Mouse (Mus musculus): ENCODE results near the gene Ptprj. TPM values are rescaled to one million over a fixed set of nuclear protein-coding genes. Genes with fewer than 3 reads are reported as not detected.

Ptprj gene
- polyA plus RNA-seq, 1 experiment from 2014 or later, result 5.8 TPM

DNA sequence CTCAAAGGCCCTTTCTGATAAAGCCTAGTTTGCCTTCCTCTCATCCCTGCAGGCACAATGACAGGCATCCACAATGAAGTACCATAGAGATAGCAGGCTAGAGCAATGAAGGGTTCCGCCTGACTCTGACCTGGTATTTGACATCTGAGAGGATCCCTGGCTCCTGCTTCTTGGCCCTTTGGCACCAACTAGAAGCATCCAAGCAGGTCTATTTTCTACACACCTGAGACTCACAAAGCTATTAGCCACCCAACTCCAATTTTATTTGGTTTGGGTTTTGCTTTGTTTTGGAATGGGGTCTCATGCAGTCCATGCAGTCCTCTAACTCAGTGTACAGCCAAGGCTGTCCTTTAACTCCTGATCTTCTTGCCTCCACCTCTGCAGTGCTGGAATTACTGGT, 7.7 kb upstream of the Ptprj start:
- 100% methylated on average over 1 of the region's 1 CpGs for WGBS
- Histone ChIP-seq H3K4me1 (no peaks in the 10 kb centered on the region), H3K9ac (replicated peaks) (no peak overlapping the region), H3K27ac (replicated peaks) (no peak overlapping the region), H3K27me3 (replicated peaks) (no peaks in the 10 kb centered on the region), H3K36me3 (no peaks in the 10 kb centered on the region), H3K9me3 (replicated peaks) (peaks cover under 1% of the 10 kb centered on the region; the same call in 1 of the 2 replicates), H3K4me2 (no peak overlapping the region), H3K4me3 (replicated peaks) (no peak overlapping the region)
- ATAC-seq (ENCODE audit: low FRiP score), result no peak

- no peak overlapping the region for H3K4me2 ChIP-seq
- H3K9me3 ChIP-seq (replicated peaks), result no peaks in the 10 kb centered on the region
- H3K27me3 ChIP-seq (replicated peaks), result no peaks in the 10 kb centered on the region
- no peak overlapping the region for H3K27ac ChIP-seq (replicated peaks)
- H3K9ac ChIP-seq (replicated peaks), result no peak overlapping the region
- H3K4me1 ChIP-seq, result peaks cover 8% of the 10 kb centered on the region
- H3K4me3 ChIP-seq (replicated peaks), result no peak overlapping the region
- 62% methylated on average over 4 of the region's 4 CpGs for WGBS
- no peaks in the 10 kb centered on the region for H3K36me3 ChIP-seq
- no peak for ATAC-seq (ENCODE audit: low FRiP score)
Measured at GRCm38 (mm10) chr2:90584506-90584905, 4.1 kb upstream of the Ptprj start.

DNA sequence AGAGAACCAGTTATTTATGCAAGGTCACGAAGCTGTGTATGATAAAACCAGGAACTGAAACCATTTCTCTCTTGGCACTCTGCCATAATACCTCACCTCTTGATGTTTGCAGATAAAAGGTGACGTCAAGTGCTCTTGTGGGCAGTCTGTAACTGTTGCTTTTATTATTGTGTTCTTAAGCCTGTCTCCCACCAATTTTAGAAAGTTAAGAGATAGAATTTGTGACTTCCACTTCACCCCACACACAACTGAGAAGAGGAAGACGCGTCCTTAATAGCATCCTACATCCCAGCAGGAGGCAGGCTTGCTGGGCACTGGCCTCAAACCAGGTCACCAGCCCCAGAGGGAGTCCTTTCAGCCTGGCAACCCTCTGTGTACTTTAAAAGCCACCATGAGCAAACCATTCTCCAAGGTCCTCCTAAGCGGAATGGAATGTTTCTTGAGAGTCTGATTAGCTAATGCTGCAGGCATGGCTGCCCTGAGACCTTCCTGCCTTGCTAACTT, 3.2 kb upstream of the Ptprj start:
- H3K27ac ChIP-seq (replicated peaks), result no peak overlapping the region
- no peaks in the 10 kb centered on the region for H3K36me3 ChIP-seq
- 42% methylated on average over 5 of the region's 5 CpGs for WGBS
- H3K4me1 ChIP-seq, result peaks cover 12% of the 10 kb centered on the region
- ATAC-seq (ENCODE audit: low FRiP score), result no peak
- no peak overlapping the region for H3K4me2 ChIP-seq
- H3K9ac ChIP-seq (replicated peaks), result no peak overlapping the region
- H3K4me3 ChIP-seq (replicated peaks), result no peak overlapping the region
- H3K9me3 ChIP-seq (replicated peaks), result no peaks in the 10 kb centered on the region
- no peaks in the 10 kb centered on the region for H3K27me3 ChIP-seq (replicated peaks)

GRCm38 (mm10) chr2:90582814-90583213, 2.4 kb upstream of the Ptprj start:
- Histone ChIP-seq H3K27me3 (replicated peaks) (no peaks in the 10 kb centered on the region), H3K4me3 (replicated peaks) (no peak overlapping the region), H3K9ac (replicated peaks) (no peak overlapping the region), H3K4me2 (no peak overlapping the region), H3K9me3 (replicated peaks) (no peaks in the 10 kb centered on the region), H3K36me3 (no peaks in the 10 kb centered on the region), H3K4me1 (peaks cover 18% of the 10 kb centered on the region), H3K27ac (replicated peaks) (no peak overlapping the region)
- 71% methylated on average over 2 of the region's 2 CpGs for WGBS
- ATAC-seq (ENCODE audit: low FRiP score), result no peak

DNA sequence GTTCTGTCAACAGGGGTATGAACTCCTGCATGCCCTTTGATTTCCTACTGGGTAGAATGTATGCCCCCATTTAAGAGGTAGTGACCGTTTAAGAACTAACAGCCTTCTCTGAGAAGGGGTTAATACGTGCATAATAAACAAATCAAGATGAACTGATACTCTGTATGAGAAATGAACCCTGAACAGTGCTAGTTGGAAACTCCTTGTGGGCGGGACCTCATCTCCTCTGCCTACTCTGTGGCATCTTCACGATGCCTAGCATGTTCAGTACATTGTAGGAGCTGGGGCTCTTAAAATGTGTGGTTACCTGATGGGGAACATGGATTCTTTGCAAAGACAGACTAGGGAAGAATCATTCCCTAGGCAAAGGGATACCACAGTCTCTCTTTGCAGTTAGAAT, 1.9 kb upstream of the Ptprj start:
- H3K9ac ChIP-seq (replicated peaks), result no peak overlapping the region

DNA sequence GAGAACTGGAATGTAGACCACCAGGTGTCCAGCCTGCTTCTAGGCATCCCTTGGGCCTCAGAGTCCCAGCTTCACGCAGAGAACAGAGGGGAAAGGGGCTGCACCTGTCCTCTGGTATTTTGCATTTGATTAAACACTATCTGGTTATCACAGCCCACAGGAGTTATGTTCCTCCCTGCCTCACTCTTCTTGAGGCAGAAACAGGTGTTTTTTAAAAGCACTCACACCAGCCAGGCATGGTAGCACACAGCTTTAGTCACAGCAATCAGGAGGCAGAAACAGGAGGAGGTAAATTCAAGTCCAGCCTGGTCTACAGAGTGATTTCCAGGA, 1.3 kb upstream of the Ptprj start:
- Histone ChIP-seq H3K36me3 (no peaks in the 10 kb centered on the region), H3K9me3 (replicated peaks) (no peaks in the 10 kb centered on the region), H3K4me2 (no peak overlapping the region), H3K27ac (replicated peaks) (no peak overlapping the region), H3K9ac (replicated peaks) (no peak overlapping the region), H3K27me3 (replicated peaks) (no peaks in the 10 kb centered on the region), H3K4me3 (replicated peaks) (no peak overlapping the region), H3K4me1 (peaks cover 22% of the 10 kb centered on the region)
- no peak for ATAC-seq (ENCODE audit: low FRiP score)
- 64% methylated on average over 1 of the region's 1 CpGs for WGBS

More for the DNA sequence above, 1.9 kb upstream of the Ptprj start:
- ATAC-seq (ENCODE audit: low FRiP score), result no peak
- Histone ChIP-seq H3K27ac (replicated peaks) (no peak overlapping the region), H3K36me3 (no peaks in the 10 kb centered on the region), H3K4me1 (peaks cover 22% of the 10 kb centered on the region), H3K4me3 (replicated peaks) (no peak overlapping the region), H3K4me2 (no peak overlapping the region), H3K27me3 (replicated peaks) (no peaks in the 10 kb centered on the region), H3K9me3 (replicated peaks) (no peaks in the 10 kb centered on the region)
- 86% methylated on average over 4 of the region's 4 CpGs for WGBS

- Histone ChIP-seq H3K27me3 (replicated peaks) (no peaks in the 10 kb centered on the region), H3K9me3 (replicated peaks) (no peaks in the 10 kb centered on the region), H3K27ac (replicated peaks) (peak overlapping the region; percentile 91), H3K4me2 (peak overlapping the region; percentile 84), H3K9ac (replicated peaks) (peak overlapping the region; percentile 98), H3K36me3 (no peaks in the 10 kb centered on the region), H3K4me1 (peaks cover 25% of the 10 kb centered on the region), H3K4me3 (replicated peaks) (peak overlapping the region; percentile 92)
- peak; percentile 55 for ATAC-seq (ENCODE audit: low FRiP score)
- 17% methylated on average over 11 of the region's 11 CpGs for WGBS
Measured at GRCm38 (mm10) chr2:90581006-90581795, 754 bp upstream of the Ptprj start.

GRCm38 (mm10) chr2:90579728-90580235, 665 bp downstream of the Ptprj start:
- Histone ChIP-seq H3K27me3 (replicated peaks) (no peaks in the 10 kb centered on the region), H3K4me1 (peaks cover 30% of the 10 kb centered on the region), H3K9me3 (replicated peaks) (no peaks in the 10 kb centered on the region), H3K36me3 (no peaks in the 10 kb centered on the region), H3K9ac (replicated peaks) (peak overlapping the region; percentile 98), H3K27ac (replicated peaks) (peak overlapping the region; percentile 91), H3K4me2 (peak overlapping the region; percentile 84), H3K4me3 (replicated peaks) (peak overlapping the region; percentile 92)
- ATAC-seq (ENCODE audit: low FRiP score), result peak; percentile 67
- WGBS, result under 1% methylated on average over 42 of the region's 44 CpGs

GRCm38 (mm10) chr2:90579038-90579727, 1.3 kb downstream of the Ptprj start:
- Histone ChIP-seq H3K36me3 (no peaks in the 10 kb centered on the region), H3K4me3 (replicated peaks) (peak overlapping the region; percentile 92), H3K9ac (replicated peaks) (peak overlapping the region; percentile 98), H3K27ac (replicated peaks) (peak overlapping the region; percentile 91), H3K4me1 (peaks cover 34% of the 10 kb centered on the region), H3K9me3 (replicated peaks) (no peaks in the 10 kb centered on the region), H3K4me2 (peak overlapping the region; percentile 84), H3K27me3 (replicated peaks) (no peaks in the 10 kb centered on the region)
- WGBS, result under 1% methylated on average over 23 of the region's 23 CpGs
- peak; percentile 12 for ATAC-seq (ENCODE audit: low FRiP score)

- WGBS, result 88% methylated on average over 7 of the region's 7 CpGs
- no peaks in the 10 kb centered on the region for H3K9me3 ChIP-seq (replicated peaks)
- no peaks in the 10 kb centered on the region for H3K36me3 ChIP-seq
- H3K4me3 ChIP-seq (replicated peaks), result no peak overlapping the region; the same call in 1 of the 2 replicates
- H3K4me1 ChIP-seq, result peaks cover 43% of the 10 kb centered on the region
- H3K27me3 ChIP-seq (replicated peaks), result no peaks in the 10 kb centered on the region
- H3K27ac ChIP-seq (replicated peaks), result no peak overlapping the region
- no peak overlapping the region for H3K9ac ChIP-seq (replicated peaks)
- peak overlapping the region; percentile 84; the same call in 1 of the 2 replicates for H3K4me2 ChIP-seq
- ATAC-seq (ENCODE audit: low FRiP score), result no peak
Measured at GRCm38 (mm10) chr2:90577451-90578279, 2.8 kb downstream of the Ptprj start.

GRCm38 (mm10) chr2:90576936-90577335, 3.5 kb downstream of the Ptprj start:
- Histone ChIP-seq H3K4me1 (peaks cover 43% of the 10 kb centered on the region), H3K9ac (replicated peaks) (no peak overlapping the region), H3K36me3 (no peaks in the 10 kb centered on the region), H3K27ac (replicated peaks) (no peak overlapping the region), H3K9me3 (replicated peaks) (no peaks in the 10 kb centered on the region), H3K4me3 (replicated peaks) (no peak overlapping the region), H3K4me2 (no peak overlapping the region), H3K27me3 (replicated peaks) (no peaks in the 10 kb centered on the region)
- 28% methylated on average over 1 of the region's 1 CpGs for WGBS
- ATAC-seq (ENCODE audit: low FRiP score), result no peak
